Mouse (Mus musculus) gastrocnemius, postnatal 10 days (tissue): ENCODE measurements around the gene Il13ra2. TPM values are rescaled to one million over a fixed set of nuclear protein-coding genes. Genes with fewer than 3 reads are reported as not detected.
"Not testable (repeated sequence)": the region's sequence is repeated elsewhere in the genome, so short reads cannot be mapped to it uniquely, and the experiment has no call there.

Experiments
- DNase-seq: peaks from one replicate; pipeline ENCODE4 v3.0.0; 2021; ENCODE audit warnings: mixed read lengths
- long read RNA-seq, 2 experiments: library from polyadenylated mRNA; stranded (forward); transcript quantifications; one replicate each; pipeline ENCODE4 v2.0.0; 2021
- total RNA-seq, 2 experiments: library from RNA; stranded (reverse); gene quantifications; 2 replicates each; pipeline ENCODE4 v1.2.3; 2021

Il13ra2 gene
- total RNA-seq: under 1 TPM in 1 of 2 experiments, not detected in 1; 0.23 TPM
- long read RNA-seq, experiment 1, partial matches to known transcripts: 0 of 1 reads
- long read RNA-seq, experiment 1, other reads (novel, unspliced or antisense): 1 of 1 reads
- long read RNA-seq, experiment 2: 0 reads

DNA sequence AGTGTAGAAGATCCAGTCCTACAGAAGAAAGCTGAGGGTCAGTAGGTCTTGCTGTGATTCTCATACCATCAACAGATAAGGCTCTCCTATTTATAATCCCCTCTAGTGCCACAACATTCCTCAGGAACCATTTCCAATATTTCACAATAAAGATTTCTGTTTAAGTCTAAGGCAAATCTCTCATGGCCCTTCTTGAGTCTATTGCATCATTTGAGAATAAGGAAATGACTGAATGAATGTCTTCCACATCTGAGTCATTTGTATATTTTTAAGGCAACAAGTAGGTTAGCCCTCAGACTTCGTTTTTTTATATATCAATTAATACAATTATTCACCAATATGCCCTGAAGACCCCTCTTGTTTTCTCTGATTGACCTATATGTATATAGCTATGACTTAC lies at the start of gene Il13ra2:
Gene Il13ra2, minus strand, starts transcription at position 64 of the 400 bp plus-strand sequence.
- no peak for DNase-seq

- not testable (repeated sequence) for DNase-seq
Observed at GRCm38 (mm10) chrX:147453610-147454009, 24.6 kb upstream of the Il13ra2 start, which contains the start of gene Vmn1r239-ps. Gene Vmn1r239-ps, minus strand, starts transcription at chrX:147453710.

DNA sequence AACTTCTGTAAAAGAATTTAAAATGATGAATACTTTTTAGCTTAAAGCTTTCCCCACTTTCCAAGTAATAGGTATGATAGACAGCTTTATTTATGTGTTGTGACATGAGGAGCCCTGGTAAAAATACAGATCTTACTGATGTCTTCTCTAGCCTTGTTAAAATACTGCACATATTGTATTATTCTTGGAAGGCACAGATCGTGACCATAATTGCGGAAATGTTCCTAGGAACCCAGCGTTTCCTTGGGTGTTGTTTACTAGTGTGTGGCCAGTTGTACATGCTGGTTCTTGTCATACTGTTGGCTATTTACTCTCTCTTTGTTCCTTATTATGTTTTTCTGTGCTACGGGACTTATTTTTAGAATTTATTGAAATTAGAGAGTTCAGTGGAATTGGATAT lies 14.4 kb upstream of the Il13ra2 start:
- no peak for DNase-seq

DNA sequence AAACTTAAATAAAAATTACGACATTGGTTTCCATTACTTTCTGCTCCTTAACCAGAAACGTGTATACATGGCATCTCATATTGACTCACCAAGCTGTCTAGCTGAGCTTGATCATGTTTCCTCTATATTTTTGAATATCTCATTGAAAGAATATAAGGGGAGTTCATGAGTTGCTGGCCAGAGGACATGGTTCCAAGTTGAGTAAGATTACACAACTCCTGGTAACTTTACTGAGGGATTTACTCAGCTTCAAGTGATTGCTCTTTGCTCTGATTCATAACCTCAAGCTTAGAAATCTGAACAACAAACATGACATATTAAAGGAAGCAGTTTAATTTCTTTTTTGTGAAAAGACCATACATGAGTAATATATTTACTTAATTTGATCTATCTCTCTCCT lies 6.4 kb upstream of the Il13ra2 start:
- DNase-seq: no peak

GRCm38 (mm10) chrX:147429753-147430152 lies 761 bp upstream of the Il13ra2 start:
- DNase-seq: peak; percentile 2

- DNase-seq: peak; percentile 1
Observed at GRCm38 (mm10) chrX:147393446-147393845, 35.5 kb downstream of the Il13ra2 start.

GRCm38 (mm10) chrX:147349167-147349566 lies 79.8 kb downstream of the Il13ra2 start:
- DNase-seq: no peak

Other genes with a start within 250 kb of the Il13ra2 start
- gene Vmn1r239-ps, start 24.5 kb upstream of the Il13ra2 start, total RNA-seq: not detected
- 1 to 10 TPM; 4.3 to 4.6 TPM for gene Lrch2, start 124.9 kb upstream of the Il13ra2 start, total RNA-seq